Mouse (Mus musculus): ENCODE measurements around the gene Map7d1. TPM values are rescaled to one million over a fixed set of nuclear protein-coding genes. Genes with fewer than 3 reads are reported as not detected.

Gene Map7d1
- polyA plus RNA-seq, 1 experiment from 2014 or later = 43.3 TPM

- Histone ChIP-seq H3K4me1 (ENCODE audit: control insufficient read depth, insufficient read depth, low read length) (peaks cover 45% of the 10 kb centered on the region), H3K9ac (ENCODE audit: low read depth, low read length) (0 out of 2 replicates have a peak overlapping the region, but pooled peaks have one; percentile 42), H3K4me3 (ENCODE audit: low read length) (no peak overlapping the region), H3K9me3 (ENCODE audit: control insufficient read depth, low read length) (no peaks in the 10 kb centered on the region), H3K27me3 (ENCODE audit: control insufficient read depth, insufficient read depth, low read length) (no peaks in the 10 kb centered on the region), H3K4me2 (replicated peaks; ENCODE audit: low read depth, low read length) (0 out of 2 replicates have a peak overlapping the region, but pooled peaks have one; percentile 10), H3K27ac (ENCODE audit: low read depth, low read length) (no peak overlapping the region), H3K36me3 (ENCODE audit: control insufficient read depth, insufficient read depth, low read length) (peaks cover 4% of the 10 kb centered on the region; the same call in 1 of the 2 replicates)
- ATAC-seq (ENCODE audit: low FRiP score, low TSS enrichment) = no peak
- 81% methylated on average over 17 of the region's 17 CpGs for WGBS
These were observed 3.5 kb downstream of the Map7d1 start for GRCm38 (mm10) chr4:126252411-126253237.

DNA sequence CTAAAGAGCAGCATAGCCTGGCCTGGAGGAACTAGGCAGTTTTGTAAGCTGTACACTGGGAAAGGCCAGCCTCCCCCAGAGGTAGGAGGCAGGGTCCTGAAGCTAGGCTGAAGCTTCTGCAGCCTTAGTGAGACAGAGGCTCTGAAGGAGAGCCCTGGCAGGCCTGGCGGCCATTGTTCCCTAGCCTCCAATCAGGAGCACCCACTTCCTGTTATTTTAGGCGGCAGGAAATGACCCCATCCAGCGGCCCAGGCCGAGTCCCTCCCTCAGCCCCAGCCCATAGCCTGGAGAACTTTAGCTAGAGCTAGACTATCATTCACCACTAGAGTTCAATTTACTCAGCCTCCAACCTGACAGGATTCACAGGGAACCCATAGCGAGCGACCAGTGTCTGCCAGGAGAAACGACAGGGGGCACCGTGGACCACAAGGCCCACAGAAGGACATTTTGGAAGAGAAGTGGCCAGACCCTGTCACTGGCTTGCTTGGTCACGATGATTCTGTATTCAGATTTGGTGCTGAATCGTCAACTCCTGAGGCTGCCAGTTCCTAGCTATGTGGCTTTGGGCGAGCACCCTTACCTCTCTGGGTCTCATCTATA is 4.4 kb downstream of the Map7d1 start:
- H3K4me2 ChIP-seq (replicated peaks; ENCODE audit: low read depth, low read length) = peak overlapping the region; percentile 2; the same call in 1 of the 2 replicates
- 55% methylated on average over 11 of the region's 11 CpGs for WGBS
- ATAC-seq (ENCODE audit: low FRiP score, low TSS enrichment) = no peak
- peak overlapping the region; percentile 42 for H3K9ac ChIP-seq (ENCODE audit: low read depth, low read length)
- 0 out of 2 replicates have a peak overlapping the region, but pooled peaks have one; percentile 6 for H3K4me3 ChIP-seq (ENCODE audit: low read length)
- H3K4me1 ChIP-seq (ENCODE audit: control insufficient read depth, insufficient read depth, low read length) = peaks cover 37% of the 10 kb centered on the region
- peak overlapping the region; percentile 52; the same call in 1 of the 2 replicates for H3K27ac ChIP-seq (ENCODE audit: low read depth, low read length)
- no peaks in the 10 kb centered on the region for H3K9me3 ChIP-seq (ENCODE audit: control insufficient read depth, low read length)
- no peaks in the 10 kb centered on the region for H3K27me3 ChIP-seq (ENCODE audit: control insufficient read depth, insufficient read depth, low read length)
- peaks cover 10% of the 10 kb centered on the region for H3K36me3 ChIP-seq (ENCODE audit: control insufficient read depth, insufficient read depth, low read length)

- Histone ChIP-seq H3K27me3 (ENCODE audit: control insufficient read depth, insufficient read depth, low read length) (no peaks in the 10 kb centered on the region), H3K27ac (ENCODE audit: low read depth, low read length) (no peak overlapping the region), H3K4me1 (ENCODE audit: control insufficient read depth, insufficient read depth, low read length) (peaks cover 35% of the 10 kb centered on the region), H3K4me2 (replicated peaks; ENCODE audit: low read depth, low read length) (no peak overlapping the region), H3K36me3 (ENCODE audit: control insufficient read depth, insufficient read depth, low read length) (peaks cover 13% of the 10 kb centered on the region), H3K9me3 (ENCODE audit: control insufficient read depth, low read length) (no peaks in the 10 kb centered on the region), H3K9ac (ENCODE audit: low read depth, low read length) (no peak overlapping the region), H3K4me3 (ENCODE audit: low read length) (no peak overlapping the region)
- ATAC-seq (ENCODE audit: low FRiP score, low TSS enrichment) = no peak
- 54% methylated on average over 4 of the region's 4 CpGs for WGBS
These were observed 5.5 kb downstream of the Map7d1 start for GRCm38 (mm10) chr4:126250659-126251058.

GRCm38 (mm10) chr4:126248261-126248868 is 7.8 kb downstream of the Map7d1 start:
- Histone ChIP-seq H3K27me3 (ENCODE audit: control insufficient read depth, insufficient read depth, low read length) (no peaks in the 10 kb centered on the region), H3K9me3 (ENCODE audit: control insufficient read depth, low read length) (no peaks in the 10 kb centered on the region), H3K4me2 (replicated peaks; ENCODE audit: low read depth, low read length) (no peak overlapping the region), H3K4me1 (ENCODE audit: control insufficient read depth, insufficient read depth, low read length) (peaks cover 22% of the 10 kb centered on the region; the same call in 1 of the 2 replicates), H3K9ac (ENCODE audit: low read depth, low read length) (no peak overlapping the region), H3K36me3 (ENCODE audit: control insufficient read depth, insufficient read depth, low read length) (peaks cover 16% of the 10 kb centered on the region), H3K4me3 (ENCODE audit: low read length) (no peak overlapping the region), H3K27ac (ENCODE audit: low read depth, low read length) (no peak overlapping the region)
- ATAC-seq (ENCODE audit: low FRiP score, low TSS enrichment) = no peak
- 32% methylated on average over 11 of the region's 11 CpGs for WGBS

GRCm38 (mm10) chr4:126246202-126246889 is 9.8 kb downstream of the Map7d1 start:
- no peak overlapping the region for H3K4me2 ChIP-seq (replicated peaks; ENCODE audit: low read depth, low read length)
- H3K9ac ChIP-seq (ENCODE audit: low read depth, low read length) = no peak overlapping the region
- no peak overlapping the region for H3K4me3 ChIP-seq (ENCODE audit: low read length)
- no peaks in the 10 kb centered on the region for H3K27me3 ChIP-seq (ENCODE audit: control insufficient read depth, insufficient read depth, low read length)
- H3K9me3 ChIP-seq (ENCODE audit: control insufficient read depth, low read length) = no peaks in the 10 kb centered on the region
- 84% methylated on average over 13 of the region's 13 CpGs for WGBS
- peaks cover 29% of the 10 kb centered on the region for H3K36me3 ChIP-seq (ENCODE audit: control insufficient read depth, insufficient read depth, low read length)
- peaks cover 5% of the 10 kb centered on the region; the same call in 1 of the 2 replicates for H3K4me1 ChIP-seq (ENCODE audit: control insufficient read depth, insufficient read depth, low read length)
- no peak for ATAC-seq (ENCODE audit: low FRiP score, low TSS enrichment)
- H3K27ac ChIP-seq (ENCODE audit: low read depth, low read length) = no peak overlapping the region

DNA sequence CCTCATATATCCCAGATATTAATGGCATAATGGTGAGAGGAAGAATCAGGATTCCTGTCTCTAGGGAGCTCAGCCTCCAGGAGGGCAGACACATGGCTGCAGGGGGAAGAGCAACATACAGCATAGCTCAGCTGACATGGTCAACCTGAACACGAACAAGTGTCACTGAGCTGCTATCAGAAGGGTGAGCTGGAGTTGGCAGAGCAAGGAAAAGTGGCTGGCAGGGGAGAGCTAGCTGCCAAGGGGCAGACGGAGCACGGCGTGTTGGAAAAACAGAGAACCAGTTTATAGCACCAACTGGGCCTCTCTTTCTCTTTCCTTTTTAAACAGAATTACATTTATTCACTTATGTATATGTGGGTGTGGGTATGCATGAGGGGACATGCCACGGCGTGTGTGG is 13.6 kb downstream of the Map7d1 start:
- Histone ChIP-seq H3K27ac (ENCODE audit: low read depth, low read length) (no peak overlapping the region), H3K4me1 (ENCODE audit: control insufficient read depth, insufficient read depth, low read length) (no peaks in the 10 kb centered on the region), H3K36me3 (ENCODE audit: control insufficient read depth, insufficient read depth, low read length) (peaks cover 62% of the 10 kb centered on the region), H3K4me2 (replicated peaks; ENCODE audit: low read depth, low read length) (no peak overlapping the region), H3K9ac (ENCODE audit: low read depth, low read length) (no peak overlapping the region), H3K27me3 (ENCODE audit: control insufficient read depth, insufficient read depth, low read length) (no peaks in the 10 kb centered on the region), H3K4me3 (ENCODE audit: low read length) (no peak overlapping the region), H3K9me3 (ENCODE audit: control insufficient read depth, low read length) (no peaks in the 10 kb centered on the region)
- no peak for ATAC-seq (ENCODE audit: low FRiP score, low TSS enrichment)
- WGBS = 82% methylated on average over 6 of the region's 6 CpGs

DNA sequence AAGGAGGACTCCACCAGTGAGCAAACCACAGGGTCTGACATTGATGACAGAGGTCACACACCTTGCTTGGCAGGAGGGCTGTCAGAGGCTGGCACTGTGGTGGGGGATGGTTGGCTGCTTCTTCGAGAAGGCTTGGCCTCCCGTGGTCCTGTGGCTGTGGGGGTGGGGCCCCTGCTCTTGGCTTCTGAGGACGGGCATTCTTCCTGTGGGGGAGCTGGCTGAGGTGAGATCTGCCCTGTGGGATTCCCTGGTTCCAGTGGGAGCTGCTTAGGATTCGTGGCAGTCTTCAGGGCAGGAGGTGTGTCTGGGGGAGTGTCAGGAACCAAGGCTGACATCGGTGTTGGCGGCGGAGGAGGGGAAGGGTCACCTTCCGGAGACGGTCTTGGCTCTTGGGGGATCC is 14.2 kb downstream of the Map7d1 start:
- Histone ChIP-seq H3K9me3 (ENCODE audit: control insufficient read depth, low read length) (no peaks in the 10 kb centered on the region), H3K36me3 (ENCODE audit: control insufficient read depth, insufficient read depth, low read length) (peaks cover 63% of the 10 kb centered on the region), H3K27ac (ENCODE audit: low read depth, low read length) (no peak overlapping the region), H3K4me2 (replicated peaks; ENCODE audit: low read depth, low read length) (no peak overlapping the region), H3K4me3 (ENCODE audit: low read length) (no peak overlapping the region), H3K4me1 (ENCODE audit: control insufficient read depth, insufficient read depth, low read length) (no peaks in the 10 kb centered on the region), H3K9ac (ENCODE audit: low read depth, low read length) (0 out of 2 replicates have a peak overlapping the region, but pooled peaks have one; percentile 4), H3K27me3 (ENCODE audit: control insufficient read depth, insufficient read depth, low read length) (no peaks in the 10 kb centered on the region)
- 28% methylated on average over 9 of the region's 9 CpGs for WGBS
- ATAC-seq (ENCODE audit: low FRiP score, low TSS enrichment) = peak; percentile 17; the same call in 1 of the 2 replicates

DNA sequence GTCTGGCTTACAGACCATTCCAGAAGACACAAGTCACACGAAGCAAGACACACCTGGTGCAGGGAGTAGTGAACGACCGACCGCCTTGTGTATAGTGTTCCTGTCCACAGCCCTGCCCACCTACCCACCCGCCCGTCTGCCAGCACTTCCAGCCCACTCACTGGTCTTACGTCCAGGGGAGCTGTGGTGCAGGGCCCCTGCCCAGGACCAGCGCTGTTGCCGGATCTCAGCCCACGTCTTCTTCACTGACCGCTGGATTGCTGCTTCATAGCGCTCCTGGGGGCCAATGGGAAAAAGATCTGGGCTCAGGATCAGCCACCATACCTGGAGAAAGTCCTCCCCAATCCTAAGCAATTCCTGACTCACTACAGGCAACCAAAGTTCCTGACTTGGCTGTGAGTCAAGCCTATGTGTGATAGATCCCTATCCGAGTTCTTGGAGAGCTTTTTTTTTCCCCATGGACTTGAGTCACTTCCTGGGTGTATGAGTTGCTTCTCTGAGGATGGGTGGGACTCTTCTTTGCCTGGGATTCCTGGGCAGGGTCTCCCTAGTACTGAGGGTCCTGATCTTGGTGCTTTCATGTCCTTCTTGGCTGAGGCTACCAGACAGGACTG is 16.2 kb downstream of the Map7d1 start:
- 91% methylated on average over 13 of the region's 13 CpGs for WGBS
- Histone ChIP-seq H3K27me3 (ENCODE audit: control insufficient read depth, insufficient read depth, low read length) (no peaks in the 10 kb centered on the region), H3K9ac (ENCODE audit: low read depth, low read length) (no peak overlapping the region), H3K4me1 (ENCODE audit: control insufficient read depth, insufficient read depth, low read length) (no peaks in the 10 kb centered on the region), H3K9me3 (ENCODE audit: control insufficient read depth, low read length) (no peaks in the 10 kb centered on the region), H3K27ac (ENCODE audit: low read depth, low read length) (no peak overlapping the region), H3K4me2 (replicated peaks; ENCODE audit: low read depth, low read length) (no peak overlapping the region), H3K4me3 (ENCODE audit: low read length) (no peak overlapping the region), H3K36me3 (ENCODE audit: control insufficient read depth, insufficient read depth, low read length) (peaks cover 76% of the 10 kb centered on the region)
- ATAC-seq (ENCODE audit: low FRiP score, low TSS enrichment) = no peak

Data from kidney, embryonic 14.5 days (tissue).